Mouse (Mus musculus) megakaryocyte, embryonic 14.5 days (primary cell): ENCODE data around the gene Speer1.
"Not testable (repeated sequence)": the region's sequence is repeated elsewhere in the genome, so short reads cannot be mapped to it uniquely, and the experiment has no call there.

Experiments used
- FLI1 ChIP-seq: IDR thresholded peaks from 2 replicates; pipeline ENCODE4 v1.6.1; 2012; ENCODE audit warnings: low read length, inconsistent platforms, mixed read lengths
- GATA1 ChIP-seq: IDR thresholded peaks from 3 replicates; pipeline ENCODE4 v1.6.1; 2012; ENCODE audit warnings: mixed read lengths, low read length, inconsistent platforms, borderline replicate concordance

DNA sequence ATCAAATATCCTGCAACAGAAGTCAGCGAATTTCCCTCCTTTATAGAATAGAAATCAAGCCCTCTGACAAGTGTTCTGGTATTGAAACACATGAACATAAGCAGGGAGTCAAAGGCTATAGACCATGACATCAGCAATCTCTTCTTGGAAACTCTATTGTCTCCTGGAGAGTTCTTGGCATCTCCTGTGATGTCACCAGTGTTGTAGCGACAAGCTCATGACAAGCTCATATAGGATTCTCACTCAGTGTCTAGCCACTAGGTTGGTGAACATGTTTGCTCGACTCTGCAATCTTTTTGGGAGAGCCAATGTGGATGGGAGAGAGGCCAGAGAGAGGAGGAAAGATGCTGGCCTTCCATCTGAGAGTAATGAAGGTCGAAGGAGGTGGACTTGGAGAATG lies at the start of gene Speer1:
- TF ChIP-seq GATA1, FLI1: not testable (repeated sequence)
